Mouse (Mus musculus) gastrocnemius, postnatal 14 days (tissue): Measurements from ENCODE around the gene Stac3. TPM values are rescaled to one million over a fixed set of nuclear protein-coding genes. Genes with fewer than 3 reads are reported as not detected.
A peak's percentile ranks its signal among the peaks of the same experiment; 100 is the strongest.

Experiments
- DNase-seq: peaks from one replicate; pipeline ENCODE4 v3.0.0; 2021; ENCODE audit warnings: mixed read lengths
- intact Hi-C: fragments of 180-260 bp; cut with DNase I; formaldehyde crosslinking; loops from one replicate; pipeline ENCODE4 v1.15.1; 2025; ENCODE audit warnings: low total_unique reads
- total RNA-seq, 2 experiments: library from RNA; stranded (reverse); gene quantifications; 2 replicates each; pipeline ENCODE4 v1.2.3; 2021

Stac3 gene
- total RNA-seq, 2 experiments from 2014 or later, result 315 to 336 TPM

DNA sequence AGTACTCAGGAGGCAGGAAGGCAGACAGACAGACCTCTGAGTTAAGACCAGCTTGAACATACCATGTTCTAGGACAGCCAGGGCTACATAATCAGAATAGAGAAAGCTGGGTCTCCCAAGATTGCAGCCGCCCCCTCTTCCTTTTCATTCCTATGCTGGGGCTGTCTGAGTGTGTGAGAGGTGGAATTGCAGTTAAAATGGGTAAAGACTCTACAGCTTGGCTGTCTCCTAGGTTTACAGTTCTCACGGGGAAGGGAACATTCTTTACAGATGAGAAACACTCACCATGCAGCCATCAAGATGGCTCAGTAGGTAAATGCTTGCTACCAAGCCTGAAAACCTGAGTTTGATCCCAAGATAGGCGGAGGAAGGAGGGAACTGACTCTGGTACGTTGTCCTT is 1.4 kb upstream of the Stac3 start:
- DNase-seq, result no peak
- intact Hi-C loops, result no loop called here

DNA sequence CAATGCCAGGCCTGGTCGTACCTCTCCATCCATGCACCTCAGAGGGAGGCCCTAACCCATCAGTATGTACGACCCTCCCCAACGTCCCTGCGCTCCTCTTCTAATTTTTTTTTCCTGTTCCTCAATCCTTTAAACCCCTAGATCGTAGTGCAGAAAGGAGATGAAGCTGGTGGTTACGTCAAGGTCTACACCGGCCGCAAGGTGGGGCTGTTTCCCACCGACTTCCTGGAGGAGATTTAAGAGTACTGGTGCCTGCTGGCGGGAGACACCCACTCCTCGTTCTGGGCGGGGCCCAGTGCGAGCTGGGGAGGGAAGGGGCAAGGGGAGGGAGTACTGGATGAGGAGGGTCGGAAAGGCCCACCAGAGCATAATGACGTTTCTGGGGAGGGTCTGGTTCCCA is 6.8 kb downstream of the Stac3 start:
- intact Hi-C loops, result no loop called here
- peak; percentile 77 for DNase-seq

DNA sequence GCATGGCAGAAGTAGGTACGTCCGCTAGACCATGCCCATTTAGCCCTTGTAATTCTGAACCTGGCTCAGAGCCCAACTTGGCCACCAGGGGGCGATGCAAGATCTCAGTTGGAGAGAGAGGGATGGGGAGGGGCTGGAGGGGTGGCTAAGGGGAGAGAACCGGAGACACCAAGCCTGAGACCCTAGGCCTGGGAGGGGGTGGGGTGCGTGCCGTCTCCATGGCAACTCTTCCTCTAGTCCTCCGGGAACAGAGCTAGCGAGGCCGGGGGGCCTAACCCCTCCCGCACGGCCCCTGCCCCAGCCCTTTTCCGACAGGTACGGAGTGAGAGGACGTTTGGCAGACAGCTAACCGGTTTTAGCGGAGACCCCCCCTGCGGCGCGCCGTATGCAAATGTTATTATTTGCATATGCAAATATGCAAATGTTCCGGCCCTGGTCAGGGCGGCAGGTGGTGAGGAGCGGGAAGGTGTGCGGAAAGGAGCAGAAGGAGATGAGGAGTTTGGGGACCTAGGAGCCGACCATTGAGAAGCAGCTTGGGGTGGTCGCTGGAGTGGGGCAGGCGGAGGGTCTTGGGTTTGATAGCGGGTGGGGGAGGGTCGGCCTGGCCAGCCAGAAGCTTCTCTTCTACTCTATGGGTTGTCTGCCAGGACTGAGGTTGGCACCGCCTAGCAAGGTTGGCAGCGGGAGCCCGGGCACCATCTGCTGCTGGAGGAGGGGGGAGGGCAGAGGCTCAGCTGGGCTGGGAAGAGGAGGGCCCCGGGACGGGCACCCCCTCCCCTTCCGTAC is 7.8 kb downstream of the Stac3 start:
- intact Hi-C loops, result no loop called here

DNA sequence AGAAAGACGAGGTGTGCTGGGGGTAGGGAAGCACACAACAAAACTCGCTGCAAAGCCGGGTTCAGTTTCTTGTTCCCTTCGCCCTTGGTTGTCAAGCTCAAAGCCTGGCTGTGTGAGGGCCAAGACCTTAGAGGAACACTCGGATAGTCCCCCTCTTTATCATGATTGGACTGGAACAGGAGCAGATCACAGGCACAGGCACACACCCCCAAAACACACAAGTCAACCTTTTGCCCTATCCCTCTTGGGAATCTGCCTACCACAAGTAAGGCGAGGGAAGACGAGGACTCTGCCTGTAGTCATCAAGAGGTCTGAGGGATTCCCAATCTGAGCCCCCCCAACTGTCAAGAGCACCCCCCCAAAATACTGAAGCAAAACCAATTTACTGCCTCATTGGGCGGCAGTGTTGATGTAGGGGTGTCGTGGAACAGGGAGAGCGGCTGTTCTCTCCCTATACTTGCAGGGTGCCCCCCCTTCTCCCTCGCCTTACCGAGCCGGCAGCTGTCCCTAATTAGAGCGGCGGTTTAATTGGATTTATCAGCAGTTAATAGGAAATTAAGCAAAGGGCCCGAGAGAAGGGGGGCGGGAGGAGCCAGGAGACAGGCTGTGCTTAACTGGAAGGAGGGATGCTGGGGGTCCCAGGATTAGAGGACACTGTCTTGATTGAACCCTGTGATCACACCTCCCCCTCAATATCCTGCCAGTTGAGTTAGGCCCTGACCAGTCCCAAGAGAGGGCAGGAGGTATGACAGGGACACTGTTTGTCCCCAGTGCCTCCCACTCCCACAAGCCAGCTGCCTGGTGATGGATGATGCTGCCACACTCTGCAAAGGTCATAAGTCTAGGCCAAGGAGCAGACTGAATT is 8.6 kb downstream of the Stac3 start:
- intact Hi-C loops, result no loop called here
- DNase-seq, result peak; percentile 3

More for the DNA sequence above, 7.8 kb downstream of the Stac3 start:
- DNase-seq, result peak; percentile 82

DNA sequence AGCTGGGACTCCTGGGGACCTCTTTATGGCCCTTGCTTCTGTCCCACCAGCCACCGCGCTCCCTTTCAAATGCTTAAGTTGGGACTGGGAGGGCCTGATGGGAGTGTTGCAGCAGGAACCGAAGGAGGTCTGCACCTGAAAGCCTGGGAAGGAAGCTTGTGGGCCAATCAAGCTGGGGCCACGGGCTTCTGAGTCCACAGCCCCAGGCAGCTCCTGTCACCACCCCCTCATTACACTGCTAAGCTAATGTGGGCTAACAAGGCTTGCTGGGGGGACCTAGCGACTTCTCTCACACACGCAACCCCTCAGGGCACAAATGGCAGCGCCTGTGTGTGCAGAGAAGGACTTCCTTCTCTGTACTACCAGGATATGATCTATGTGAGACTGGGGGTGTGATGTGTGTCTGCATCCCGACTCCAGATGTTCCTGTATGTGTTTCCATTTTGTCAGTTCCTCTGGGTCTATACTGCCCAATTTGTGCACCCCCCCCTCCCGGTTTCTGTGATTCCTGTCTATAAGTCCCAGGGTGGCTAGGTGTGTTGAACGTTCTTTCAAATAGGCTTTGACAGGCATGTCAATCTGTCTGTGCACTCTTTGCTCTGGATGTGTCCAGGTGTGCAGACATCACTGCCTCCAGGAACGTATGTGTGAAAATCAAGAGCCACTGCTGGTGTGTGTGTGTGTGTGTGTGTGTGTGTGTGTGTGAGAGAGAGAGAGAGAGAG is 9.6 kb downstream of the Stac3 start:
- intact Hi-C loops, result no loop called here
- peak; percentile 1 for DNase-seq

DNA sequence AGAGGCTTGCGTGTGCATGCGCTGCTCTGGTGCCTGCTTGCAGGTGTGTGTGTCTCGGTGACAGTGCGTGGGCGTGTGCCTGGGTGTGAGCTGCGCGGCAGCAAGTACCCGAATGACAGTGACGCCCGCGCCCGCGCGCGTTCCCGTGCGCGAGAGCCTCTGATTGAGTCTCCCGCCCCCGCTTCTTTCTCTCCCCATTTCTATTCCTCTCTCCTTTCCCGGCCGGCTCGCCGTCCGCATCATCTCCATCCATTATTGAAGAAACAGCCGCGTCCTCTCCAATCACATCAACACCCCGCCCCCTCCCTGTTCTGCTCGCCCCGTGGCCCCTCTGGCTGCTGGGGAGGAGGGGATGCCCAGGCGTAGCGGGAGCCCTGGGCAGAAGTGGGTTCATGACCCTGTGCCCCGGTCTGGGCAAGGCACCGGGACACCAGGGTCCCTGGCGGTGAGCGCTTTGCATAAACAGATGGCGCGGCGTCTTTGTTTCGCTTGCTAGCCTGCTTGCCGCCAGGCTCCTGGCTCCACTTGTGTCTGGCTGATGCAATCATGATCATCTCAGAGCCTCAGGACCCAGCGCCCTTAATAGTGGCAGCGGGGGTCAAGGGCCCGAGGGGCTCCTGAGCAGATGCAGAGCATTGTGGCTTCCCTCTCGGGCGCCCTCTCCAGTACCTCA is 10.3 kb downstream of the Stac3 start:
- intact Hi-C loops, result loop anchor here (2.0 kb wide), 1 partner anchor 23 kb away; the partner anchor contains the start of gene Nxph4
- DNase-seq, result peak; percentile 47

DNA sequence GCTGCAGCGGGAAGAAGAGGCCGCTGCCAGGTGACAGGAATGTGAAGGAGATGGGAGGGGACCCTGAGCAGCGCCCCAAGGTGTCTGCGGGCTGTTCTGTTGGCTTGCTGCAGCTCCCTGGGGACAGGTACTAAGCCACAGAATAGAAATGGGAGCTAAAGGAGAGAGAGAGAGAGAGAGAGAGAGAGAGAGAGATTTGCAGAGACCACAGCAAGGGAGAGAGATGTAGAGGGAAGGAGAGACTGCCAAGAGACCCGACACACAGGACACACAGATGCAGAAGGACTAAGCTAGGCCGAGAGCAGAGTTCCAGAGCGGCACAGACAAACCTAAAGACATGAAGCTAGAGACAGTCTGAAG is 10.8 kb downstream of the Stac3 start:
- DNase-seq, result no peak
- intact Hi-C loops, result loop anchor here (2.0 kb wide), 1 partner anchor 23 kb away; the partner anchor contains the start of gene Nxph4

DNA sequence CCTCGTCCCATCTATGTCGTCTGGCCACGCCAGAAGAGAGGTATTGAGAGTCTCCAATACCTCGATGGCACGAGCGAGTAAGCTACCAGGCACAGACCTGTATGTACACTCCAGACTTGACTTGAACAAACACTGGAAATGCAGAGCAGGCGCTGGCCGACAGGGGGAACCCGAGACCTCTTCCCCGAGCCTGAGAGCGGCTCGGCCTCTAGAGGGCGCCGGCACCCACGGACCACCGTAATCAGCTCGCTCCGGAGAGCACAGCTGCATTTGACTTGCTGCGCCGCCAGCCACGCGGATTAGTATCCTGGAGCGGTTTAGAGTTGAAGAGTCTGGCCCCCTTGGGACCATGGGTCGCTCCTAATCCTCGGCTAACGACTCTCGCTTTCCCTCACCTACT is 11.3 kb downstream of the Stac3 start:
- peak; percentile 93 for DNase-seq
- intact Hi-C loops, result loop anchor here (2.0 kb wide), 1 partner anchor 22 kb away; the partner anchor contains the start of gene Nxph4

DNA sequence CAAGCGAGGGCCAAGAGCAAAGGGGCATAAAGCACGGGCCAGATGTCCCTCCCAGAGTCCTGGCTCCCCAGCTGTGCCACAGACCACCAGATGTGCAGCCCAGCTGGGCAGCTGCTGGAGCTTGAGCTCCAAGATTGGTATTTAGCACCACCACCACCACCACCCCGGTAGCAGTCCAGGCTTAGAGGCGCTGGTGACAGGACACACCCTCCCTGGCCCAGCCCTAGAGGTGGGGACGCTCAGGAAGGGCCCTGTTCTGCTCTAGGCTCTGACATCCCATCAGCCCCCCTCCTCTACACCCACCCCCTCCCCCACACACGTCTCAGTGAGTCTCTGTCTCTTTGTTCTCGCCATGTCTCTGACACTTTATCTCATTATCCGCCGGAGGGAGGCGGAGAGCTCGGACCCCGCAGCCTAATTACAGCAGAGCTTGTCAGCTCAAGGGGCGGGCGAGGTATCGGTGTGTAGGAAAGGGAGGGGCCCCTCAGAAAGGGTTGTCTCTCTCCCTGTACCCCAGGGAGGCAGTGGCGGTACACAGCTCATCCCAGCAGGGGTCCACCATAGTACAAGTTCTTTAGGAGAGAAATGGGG is 12.1 kb downstream of the Stac3 start:
- intact Hi-C loops, result loop anchor here (2.0 kb wide), 1 partner anchor 21 kb away; the partner anchor contains the start of gene Nxph4
- DNase-seq, result no peak

DNA sequence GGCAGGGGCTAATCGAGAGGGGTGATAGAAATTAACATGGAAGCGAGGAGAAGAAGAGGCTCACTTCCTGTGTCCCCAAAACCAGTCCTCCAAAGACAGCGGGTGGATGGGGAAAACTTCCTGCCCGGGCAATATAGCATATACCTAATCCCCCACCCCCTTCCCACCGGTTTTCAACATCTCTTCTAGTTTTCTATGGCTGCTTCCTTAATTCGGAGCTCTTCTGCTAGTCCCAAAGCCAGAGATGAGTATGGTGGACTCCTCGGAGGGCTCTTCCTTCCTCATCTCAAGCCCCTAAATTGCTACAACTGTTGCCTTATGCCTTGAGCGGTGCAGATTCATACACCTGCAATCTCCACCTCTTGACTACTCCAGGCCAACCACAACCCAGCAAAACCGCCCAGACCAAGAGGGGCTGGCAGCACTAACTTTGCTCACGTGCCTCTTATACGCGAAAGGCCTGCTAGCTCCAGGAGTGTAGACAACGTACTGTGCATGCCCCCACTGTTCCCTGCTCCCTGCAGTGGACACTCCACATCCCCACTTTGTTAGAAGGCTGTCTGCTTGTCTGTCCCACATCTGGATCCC is 12.7 kb downstream of the Stac3 start:
- no peak for DNase-seq
- intact Hi-C loops, result no loop called here

DNA sequence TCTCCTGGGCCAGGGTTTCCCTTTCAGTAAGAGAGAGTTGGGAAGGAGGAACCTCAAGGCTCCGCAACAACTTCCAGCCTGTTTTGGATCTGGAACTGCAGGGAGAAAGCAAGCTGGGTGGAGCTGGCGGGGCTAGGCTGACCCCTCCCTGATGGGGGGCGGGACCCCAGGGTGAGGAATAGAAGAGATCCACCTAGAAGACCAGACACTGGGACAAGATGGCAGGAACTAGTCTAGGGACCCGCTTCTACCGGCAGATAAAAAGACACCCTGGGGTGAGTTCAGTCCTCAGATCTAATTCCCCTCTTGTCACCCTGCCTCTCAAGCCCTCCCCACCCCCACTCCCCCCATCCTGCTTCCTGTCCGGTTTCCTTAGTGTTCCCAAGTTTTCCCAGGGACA is 13.3 kb downstream of the Stac3 start, which contains the start of gene Ndufa4l2:
Ndufa4l2 (plus strand) TSS at position 204 of the 400 bp plus-strand sequence.
- intact Hi-C loops, result no loop called here
- DNase-seq, result peak; percentile 69

DNA sequence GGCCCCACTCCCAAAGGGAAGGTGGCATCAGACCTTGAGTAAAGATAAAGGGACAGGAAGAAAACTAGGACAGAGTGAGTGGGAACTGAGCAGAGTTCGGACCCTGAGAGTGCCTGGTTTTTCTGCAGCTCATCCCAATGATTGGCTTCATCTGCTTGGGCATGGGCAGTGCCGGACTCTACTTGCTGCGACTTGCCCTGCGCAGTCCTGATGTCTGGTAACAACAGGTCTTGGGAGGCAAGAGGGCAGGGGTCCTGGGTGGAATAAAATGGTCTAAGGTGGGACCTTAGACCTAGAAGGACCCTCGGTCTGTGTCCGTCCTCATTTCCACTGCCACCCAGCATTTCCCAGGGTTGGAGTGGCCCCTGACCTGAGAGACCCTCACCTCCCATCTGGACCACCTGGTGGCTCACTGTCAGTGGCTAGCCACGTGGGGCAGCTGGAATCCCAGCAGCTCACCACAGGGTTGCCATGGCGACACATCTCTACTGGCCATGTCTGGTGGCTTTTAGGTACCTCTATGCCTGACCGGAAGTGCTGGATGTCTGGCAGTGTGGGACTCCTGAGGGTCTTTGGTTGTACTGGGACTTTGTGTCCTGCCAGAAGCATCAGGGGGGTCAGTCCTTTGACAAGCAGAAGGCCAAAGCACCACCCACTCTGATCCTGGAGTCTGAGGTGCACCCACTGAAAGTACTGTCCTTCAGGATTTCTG is 13.9 kb downstream of the Stac3 start:
- intact Hi-C loops, result no loop called here
- DNase-seq, result no peak

DNA sequence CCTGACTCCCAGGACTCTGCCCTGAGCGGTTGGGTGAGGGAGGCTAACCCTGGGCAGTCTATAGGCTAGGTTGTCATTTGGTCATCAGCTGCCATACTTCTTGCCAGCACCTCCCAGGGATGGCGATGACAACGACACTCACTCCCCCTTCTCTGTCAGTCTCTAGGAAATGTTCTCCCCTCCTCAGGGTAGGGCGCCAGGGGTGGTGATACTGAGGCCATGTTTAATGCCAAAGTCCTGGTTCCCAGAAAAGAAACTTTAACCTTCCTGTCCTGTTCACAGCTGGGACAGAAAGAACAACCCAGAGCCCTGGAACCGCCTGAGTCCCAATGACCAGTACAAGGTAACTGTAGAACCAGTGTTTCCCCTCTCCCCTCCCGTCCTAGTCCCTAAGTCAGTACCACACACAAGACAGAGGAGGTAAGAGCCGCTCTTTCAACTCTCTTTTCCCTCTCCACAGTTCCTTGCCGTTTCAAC is 14.5 kb downstream of the Stac3 start:
- intact Hi-C loops, result no loop called here
- DNase-seq, result no peak

DNA sequence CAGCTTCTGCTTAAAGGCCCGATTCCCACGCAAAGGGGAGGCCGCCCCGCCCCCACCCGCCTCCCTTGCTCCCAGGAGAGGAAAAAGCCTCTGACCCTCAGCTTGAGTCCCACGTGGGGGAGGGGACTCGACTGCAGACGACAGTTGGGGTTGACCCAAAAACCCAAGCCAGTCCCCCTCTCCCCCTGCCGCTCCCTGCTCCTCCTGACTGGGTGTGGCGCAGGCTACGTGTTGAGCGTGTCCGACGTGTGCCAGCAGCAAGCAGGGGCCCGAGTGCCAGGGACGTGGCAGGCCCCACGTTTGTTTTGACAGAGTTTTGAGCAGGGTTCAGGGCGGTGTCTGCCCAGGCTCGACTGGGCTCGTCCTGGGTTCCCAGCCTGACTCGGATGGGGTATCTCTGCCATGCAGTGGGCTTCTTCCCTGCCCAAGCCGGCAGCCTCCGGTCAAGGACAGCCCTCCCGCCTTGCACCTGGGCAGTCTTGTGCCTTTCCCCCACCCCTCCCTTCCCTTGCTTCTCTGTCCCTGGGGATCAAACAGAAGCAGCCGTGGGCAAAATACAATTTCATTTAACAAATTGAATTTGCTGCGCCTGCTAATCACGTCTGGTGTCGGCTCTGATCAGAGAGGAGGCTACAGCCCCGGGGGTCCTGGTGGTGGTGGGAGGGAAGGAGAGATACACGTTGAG is 15.2 kb downstream of the Stac3 start:
- peak; percentile 59 for DNase-seq
- intact Hi-C loops, result no loop called here

DNA sequence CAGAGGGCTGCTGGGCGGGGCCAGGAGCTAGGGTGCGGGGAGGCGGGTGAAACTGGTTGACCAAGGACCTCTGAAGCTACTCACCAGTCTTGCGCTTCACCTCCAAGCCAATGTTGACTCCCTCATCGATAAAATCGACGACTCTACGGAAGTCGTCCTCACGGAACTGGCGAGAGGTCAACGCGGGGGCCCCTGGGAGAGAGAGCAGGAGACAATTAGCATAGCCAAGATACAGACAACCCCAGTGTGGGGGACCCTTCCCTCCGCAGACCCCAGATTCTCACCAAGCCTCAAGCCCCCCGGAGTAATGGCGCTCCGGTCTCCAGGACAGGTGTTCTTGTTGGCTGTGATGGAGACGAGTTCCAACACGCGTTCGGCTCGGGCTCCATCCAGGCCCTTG is 16.5 kb downstream of the Stac3 start:
- DNase-seq, result no peak
- intact Hi-C loops, result no loop called here

DNA sequence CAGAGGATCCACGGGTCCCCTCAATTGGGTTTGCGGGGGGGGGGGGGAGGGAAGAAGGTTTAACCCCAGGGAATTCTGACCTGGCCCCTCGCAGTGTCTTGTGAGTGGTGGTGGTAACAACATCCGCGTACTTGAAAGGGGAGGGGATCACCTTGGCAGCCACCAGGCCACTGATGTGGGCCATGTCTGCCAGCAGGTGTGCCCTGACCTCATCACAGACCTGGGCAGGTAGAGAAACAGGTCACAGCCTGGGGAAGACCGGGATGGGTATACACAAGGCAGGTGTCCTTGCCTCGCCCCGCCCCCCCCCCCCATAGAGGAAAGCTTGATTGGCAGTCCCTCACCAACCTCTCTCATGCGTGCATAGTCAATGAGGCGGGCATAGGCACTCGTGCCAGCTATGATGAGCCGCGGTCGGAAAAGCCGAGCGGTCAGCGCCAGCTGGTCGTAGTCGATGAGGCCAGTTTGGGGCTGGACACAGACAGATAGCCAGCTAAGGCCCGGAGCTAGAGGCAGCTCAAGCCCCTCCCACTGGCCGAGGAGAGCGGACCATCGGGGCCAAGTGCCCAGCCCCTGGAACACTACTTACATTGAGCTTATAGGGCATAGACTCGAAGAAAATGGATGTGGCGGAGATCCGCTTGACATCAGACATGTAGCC is 17.7 kb downstream of the Stac3 start:
- intact Hi-C loops, result no loop called here
- DNase-seq, result no peak
